Mouse (Mus musculus) kidney, embryonic 15.5 days (tissue): ENCODE results near the gene Tm4sf4. TPM values are rescaled to one million over a fixed set of nuclear protein-coding genes. Genes with fewer than 3 reads are reported as not detected.

Source experiments
- ATAC-seq: fragments of 200-750 bp; cut with Nextera tagmentation; replicated peaks from 2 replicates; pipeline ENCODE4 v1.8.0; 2017; ENCODE audit warnings: moderate TSS enrichment; ENCODE audit not compliant: low FRiP score
- H3K27ac ChIP-seq: fragments of 300-500 bp; sonication (generic); 2 replicates; pipeline ENCODE4 v1.5.1; 2015; ENCODE audit warnings: mild to moderate bottlenecking, inconsistent platforms
- H3K27me3 ChIP-seq: fragments of 300-500 bp; sonication (generic); 2 replicates; pipeline ENCODE4 v1.6.1; 2015; ENCODE audit warnings: inconsistent platforms
- H3K36me3 ChIP-seq: fragments of 300-500 bp; sonication (generic); 2 replicates; pipeline ENCODE4 v1.6.1; 2015; ENCODE audit warnings: inconsistent platforms
- H3K4me1 ChIP-seq: fragments of 300-500 bp; sonication (generic); 2 replicates; pipeline ENCODE4 v1.6.1; 2015; ENCODE audit warnings: inconsistent platforms
- H3K4me2 ChIP-seq: fragments of 300-500 bp; sonication (generic); 2 replicates; pipeline ENCODE4 v1.6.1; 2015; ENCODE audit warnings: moderate library complexity, mild to moderate bottlenecking, inconsistent platforms
- H3K4me3 ChIP-seq: fragments of 300-500 bp; sonication (generic); replicated peaks from 2 replicates; pipeline ENCODE4 v1.5.1; 2015; ENCODE audit warnings: mild to moderate bottlenecking, inconsistent platforms
- H3K9ac ChIP-seq: fragments of 300-500 bp; sonication (generic); 2 replicates; pipeline ENCODE4 v1.6.1; 2015; ENCODE audit warnings: mild to moderate bottlenecking, inconsistent platforms
- H3K9me3 ChIP-seq: fragments of 300-500 bp; sonication (generic); replicated peaks from 2 replicates; pipeline ENCODE4 v1.6.1; 2016; ENCODE audit warnings: inconsistent platforms
- WGBS: fragments of 180-500 bp; shearing (Covaris S2); methylation state at CpG from one replicate; pipeline ENCODE4 v1.1.7; 2015; ENCODE audit warnings: mixed read lengths; 5-methylcytosine and 5-hydroxymethylcytosine counted together
- polyA plus RNA-seq: library from polyadenylated mRNA; unstranded; fragments of >200 nt; fragmentation: Nextera tagmentation; extraction: Ambion mirVana; gene quantifications from 2 replicates; pipeline ENCODE4 v1.2.1, GENCODE M21; 2015

The Tm4sf4 gene
- polyA plus RNA-seq, 1 experiment from 2014 or later: 3.1 TPM

- Histone ChIP-seq H3K4me1 (no peaks in the 10 kb centered on the region), H3K4me3 (no peak overlapping the region), H3K4me2 (no peak overlapping the region), H3K27ac (no peak overlapping the region), H3K36me3 (peaks cover 11% of the 10 kb centered on the region), H3K9me3 (no peaks in the 10 kb centered on the region), H3K9ac (no peak overlapping the region), H3K27me3 (no peaks in the 10 kb centered on the region)
- 67% methylated on average over 4 of the region's 4 CpGs for WGBS
- ATAC-seq: no peak
Measured at GRCm38 (mm10) chr3:57480640-57481039, 55.5 kb downstream of the Tm4sf4 start.

- 88% methylated on average over 5 of the region's 5 CpGs for WGBS
- no peak overlapping the region for H3K9ac ChIP-seq
- H3K9me3 ChIP-seq: no peaks in the 10 kb centered on the region
- no peak overlapping the region for H3K4me3 ChIP-seq
- H3K27ac ChIP-seq: no peak overlapping the region
- H3K4me1 ChIP-seq: peaks cover 2% of the 10 kb centered on the region
- H3K27me3 ChIP-seq: no peaks in the 10 kb centered on the region
- no peak overlapping the region for H3K4me2 ChIP-seq
- ATAC-seq: no peak
- H3K36me3 ChIP-seq: peaks cover 4% of the 10 kb centered on the region; the same call in 1 of the 2 replicates
Measured at GRCm38 (mm10) chr3:57481981-57482380, 56.9 kb downstream of the Tm4sf4 start.

GRCm38 (mm10) chr3:57486068-57486467 lies 61.0 kb downstream of the Tm4sf4 start:
- WGBS: 83% methylated on average over 4 of the region's 4 CpGs
- H3K9me3 ChIP-seq: no peaks in the 10 kb centered on the region

GRCm38 (mm10) chr3:57487455-57488153 lies 62.5 kb downstream of the Tm4sf4 start:
- no peak overlapping the region for H3K4me3 ChIP-seq
- H3K27me3 ChIP-seq: no peaks in the 10 kb centered on the region
- WGBS: 36% methylated on average over 8 of the region's 8 CpGs
- 0 out of 2 replicates have a peak overlapping the region, but pooled peaks have one; percentile 16 for H3K4me2 ChIP-seq
- peak; percentile 96 for ATAC-seq
- no peaks in the 10 kb centered on the region for H3K36me3 ChIP-seq
- H3K9ac ChIP-seq: no peak overlapping the region
- H3K9me3 ChIP-seq: no peaks in the 10 kb centered on the region
- H3K4me1 ChIP-seq: peaks cover 15% of the 10 kb centered on the region
- H3K27ac ChIP-seq: peak overlapping the region; percentile 74

More at GRCm38 (mm10) chr3:57486068-57486467, 61.0 kb downstream of the Tm4sf4 start:
- Histone ChIP-seq H3K4me2 (no peak overlapping the region), H3K4me1 (peaks cover 15% of the 10 kb centered on the region), H3K27ac (no peak overlapping the region), H3K9ac (no peak overlapping the region), H3K36me3 (no peaks in the 10 kb centered on the region), H3K4me3 (no peak overlapping the region), H3K27me3 (no peaks in the 10 kb centered on the region)
- ATAC-seq: no peak

Other genes with a start within 250 kb of the Tm4sf4 start
- 199 and 212 TPM in 2 replicates for gene Tm4sf1, start 123.3 kb upstream of the Tm4sf4 start, polyA plus RNA-seq
- 15.9 and 17.4 TPM in 2 replicates for gene Wwtr1, start 150.6 kb downstream of the Tm4sf4 start, polyA plus RNA-seq
- 71.1 and 72.0 TPM in 2 replicates for gene Commd2, start 226.4 kb downstream of the Tm4sf4 start, polyA plus RNA-seq